Mouse (Mus musculus) CH12.LX (cell line): ENCODE data around the gene Dmrtc2. TPM values are rescaled to one million over a fixed set of nuclear protein-coding genes. Genes with fewer than 3 reads are reported as not detected.
"Not testable (repeated sequence)": the region's sequence is repeated elsewhere in the genome, so short reads cannot be mapped to it uniquely, and the experiment has no call there.

Source experiments
- DNase-seq: peaks from one replicate; pipeline ENCODE4 v3.0.0-alpha.2; 2013; ENCODE audit errors: extremely low read depth
- H3K27ac ChIP-seq: 2 replicates; pipeline ENCODE4 v1.5.1; 2012; ENCODE audit warnings: low read depth, mild to moderate bottlenecking, control low read depth, moderate library complexity; ENCODE audit not compliant: insufficient read depth
- H3K27me3 ChIP-seq: replicated peaks from 2 replicates; pipeline ENCODE3; 2012; ENCODE audit warnings: inconsistent platforms
- H3K36me3 ChIP-seq, 2 experiments: replicated peaks in 1 of 2; 2 replicates each; pipeline versions ENCODE3 to v1.6.1; 2012; ENCODE audit warnings: inconsistent platforms in 1 of 2, low read length in 1 of 2, mild to moderate bottlenecking in 1 of 2, mixed read lengths in 1 of 2, moderate library complexity in 1 of 2; ENCODE audit not compliant: control insufficient read depth in 1 of 2, insufficient read depth in 1 of 2
- H3K4me1 ChIP-seq, 2 experiments: 2 replicates each; pipeline ENCODE4 v1.6.1; 2012; ENCODE audit warnings: inconsistent platforms in 1 of 2, moderate library complexity in 1 of 2; ENCODE audit not compliant: insufficient read depth in 2 of 2, control insufficient read depth in 1 of 2
- H3K4me2 ChIP-seq: 2 replicates; pipeline ENCODE4 v1.6.1; 2012; ENCODE audit warnings: low read depth, mild to moderate bottlenecking, control low read depth; ENCODE audit not compliant: poor library complexity, insufficient read depth, severe bottlenecking
- H3K4me3 ChIP-seq, 3 experiments: fragments of 150-350 bp in 1 of 3; sonication (generic) in 1 of 3; replicated peaks in 1 of 3; 2 replicates each; pipeline versions ENCODE3 to v1.5.1; 2011 to 2012; ENCODE audit warnings: low read depth in 2 of 3, low read length in 2 of 3, mild to moderate bottlenecking in 2 of 3, moderate library complexity in 2 of 3, control low read depth in 1 of 3, improper control_type of control experiment in 1 of 3, inconsistent platforms in 1 of 3, mixed read lengths in 1 of 3; ENCODE audit not compliant: poor library complexity in 1 of 3
- H3K79me2 ChIP-seq: replicated peaks from 2 replicates; pipeline ENCODE4 v1.6.1; 2012; ENCODE audit warnings: mild to moderate bottlenecking, moderate library complexity; ENCODE audit not compliant: control insufficient read depth, poor library complexity, insufficient read depth, severe bottlenecking; ENCODE audit errors: extremely low read depth
- H3K9ac ChIP-seq: 2 replicates; pipeline ENCODE4 v1.6.1; 2012; ENCODE audit warnings: low read depth, mild to moderate bottlenecking, control low read depth, moderate library complexity; ENCODE audit not compliant: insufficient read depth
- H3K9me3 ChIP-seq: replicated peaks from 2 replicates; pipeline ENCODE3; 2012; ENCODE audit warnings: low read length, inconsistent platforms, mixed read lengths
- MAX ChIP-seq: IDR thresholded peaks from 2 replicates; pipeline ENCODE4 v1.6.1; 2011; ENCODE audit warnings: low read length, improper control_type of control experiment
- MAZ ChIP-seq: IDR thresholded peaks from 2 replicates; pipeline ENCODE4 v1.6.1; 2012; ENCODE audit warnings: low read depth, mild to moderate bottlenecking, inconsistent platforms, low read length, improper control_type of control experiment, moderate library complexity
- MYC ChIP-seq: IDR thresholded peaks from 2 replicates; pipeline ENCODE4 v1.6.1; 2011; ENCODE audit warnings: low read depth, mild to moderate bottlenecking, improper control_type of control experiment, low read length
- NRF1 ChIP-seq: IDR thresholded peaks from 2 replicates; pipeline ENCODE4 v1.6.1; 2014; ENCODE audit warnings: low read depth, mild to moderate bottlenecking, inconsistent platforms, low read length, improper control_type of control experiment, moderate library complexity
- PAX5 ChIP-seq: IDR thresholded peaks from 2 replicates; pipeline ENCODE4 v1.6.1; 2012; ENCODE audit warnings: low read length, inconsistent platforms, mixed read lengths
- POLR2A ChIP-seq: IDR thresholded peaks from 2 replicates; pipeline ENCODE4 v1.6.1; 2011; ENCODE audit warnings: low read depth, mild to moderate bottlenecking, improper control_type of control experiment, low read length
- TBP ChIP-seq: conservative IDR thresholded peaks from 2 replicates; pipeline ENCODE4 v1.6.1; 2011; ENCODE audit warnings: low read depth, low read length, improper control_type of control experiment
- UBTF ChIP-seq: IDR thresholded peaks from 2 replicates; pipeline ENCODE4 v1.6.1; 2012; ENCODE audit warnings: low read depth, mild to moderate bottlenecking, inconsistent platforms, low read length, improper control_type of control experiment, moderate library complexity
- ZNF384 ChIP-seq: IDR thresholded peaks from 2 replicates; pipeline ENCODE4 v1.6.1; 2012; ENCODE audit warnings: low read depth, low read length, improper control_type of control experiment, inconsistent platforms
- dilution Hi-C: fragments of 300-500 bp; cut with MboI; formaldehyde crosslinking; loops from 2 replicates; pipeline ENCODE4 v1.14.3; 2020; ENCODE audit warnings: low sequenced_read_pairs; ENCODE audit not compliant: extremely low pct_unique_long_range_greater_than_20kb, extremely low pct_ligation_motif_present
- in situ Hi-C: fragments of 300-500 bp; cut with MboI; formaldehyde crosslinking; loops from 3 replicates; pipeline ENCODE4 v1.14.3; 2019; ENCODE audit warnings: low sequenced_read_pairs, low pct_ligation_motif_present, low pct_unique_long_range_greater_than_20kb, mixed read lengths
- polyA plus RNA-seq: library from polyadenylated mRNA; unstranded; fragments of >175 nt; gene quantifications from 2 replicates; pipeline ENCODE4 v1.2.1, GENCODE M21; 2012; ENCODE audit warnings: low read depth; ENCODE audit not compliant: insufficient read length
- total RNA-seq, 2 experiments: library from RNA; depleted of rRNA; stranded (reverse); fragments of 300-350 nt in 1 of 2; fragments of >200 nt in 1 of 2; gene quantifications; 2 replicates each; pipeline ENCODE4 v1.2.3; 2012 to 2014

Gene Dmrtc2
- total and polyA plus RNA-seq, 3 experiments, result not detected

DNA sequence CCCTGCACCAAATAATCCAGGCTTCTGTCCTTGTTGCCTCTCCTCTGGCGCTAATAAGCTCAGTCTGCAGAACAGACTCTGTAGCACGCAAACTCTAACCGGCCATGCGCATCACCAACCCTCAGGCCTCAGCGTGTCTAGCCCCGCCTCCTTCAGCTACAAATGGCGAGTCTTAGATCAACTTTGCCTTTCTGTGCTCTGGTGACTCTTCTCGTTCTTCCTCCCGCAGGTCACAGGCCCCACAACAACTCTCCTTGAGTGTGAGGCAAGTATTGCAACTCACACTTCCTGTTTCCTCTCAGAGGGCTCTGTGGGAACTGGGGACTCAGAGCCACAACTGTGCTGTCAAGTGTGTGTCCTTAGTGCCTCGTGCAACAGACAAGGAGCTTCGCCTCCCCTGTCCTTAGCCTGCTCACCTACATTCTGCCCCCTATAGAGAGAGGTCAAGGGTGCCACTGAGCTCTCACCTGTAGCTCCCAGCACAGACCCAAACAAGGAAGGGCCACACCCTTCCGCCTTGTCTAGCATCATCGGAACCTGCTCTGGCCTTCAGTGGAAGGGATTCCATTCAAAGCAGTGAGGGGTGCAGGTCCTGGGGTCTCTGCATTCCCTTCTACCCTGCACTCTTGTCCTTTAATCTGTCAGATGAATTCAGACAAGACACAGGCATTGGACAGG, 31.0 kb upstream of the Dmrtc2 start:
- peak overlapping the region; percentile 47 for H3K9ac ChIP-seq
- peak; percentile 70 for DNase-seq
- H3K27me3 ChIP-seq, H3K36me3 ChIP-seq, H3K79me2 ChIP-seq, H3K4me3 ChIP-seq, H3K9me3 ChIP-seq, dilution Hi-C loops, in situ Hi-C loops: not testable (repeated sequence)
- peak overlapping the region; percentile 52; the same call in 1 of the 2 replicates for H3K4me2 ChIP-seq
- peaks cover 23 to 45% of the 10 kb centered on the region in 2 experiments for H3K4me1 ChIP-seq
- TF ChIP-seq NRF1 (peak; percentile 62), MAX (0 out of 2 replicates have a peak, but pooled peaks have one; percentile 17), POLR2A (peak; percentile 42)
- H3K27ac ChIP-seq, result peak overlapping the region; percentile 71

DNA sequence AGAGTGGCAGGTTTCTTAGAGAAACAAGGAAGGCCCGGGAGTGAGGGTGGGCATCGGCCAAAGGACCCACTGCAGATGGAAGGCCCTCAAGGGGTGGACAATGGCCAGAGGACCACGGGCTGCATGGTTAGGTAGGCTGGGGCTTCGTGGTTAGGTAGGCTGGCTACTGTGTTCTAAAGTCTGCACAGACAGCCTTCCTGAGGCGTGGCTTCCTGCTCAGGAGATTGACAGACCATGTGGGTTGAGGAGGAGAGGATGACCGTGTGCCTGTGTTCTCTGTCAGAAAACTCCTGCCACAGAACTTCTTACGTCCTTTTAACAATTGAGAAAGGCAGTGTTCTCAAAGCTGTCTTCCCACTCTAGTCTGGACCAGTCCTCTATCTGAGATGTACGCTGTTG, 30.4 kb upstream of the Dmrtc2 start:
- DNase-seq, result peak; percentile 35
- Histone ChIP-seq H3K79me2 (no peaks in the 10 kb centered on the region), H3K9ac (no peak overlapping the region), H3K4me3 (no peak overlapping the region), H3K36me3 (peaks cover 0 to 2% of the 10 kb centered on the region in 2 experiments), H3K4me1 (peaks cover 23 to 45% of the 10 kb centered on the region in 2 experiments), H3K4me2 (no peak overlapping the region), H3K27ac (peak overlapping the region; percentile 71), H3K27me3 (no peaks in the 10 kb centered on the region), H3K9me3 (no peaks in the 10 kb centered on the region)
- dilution Hi-C loops, result no loop called here
- in situ Hi-C loops, result no loop called here
- TF ChIP-seq MYC (peak; percentile 35; the same call in 1 of the 2 replicates), UBTF (no peak), MAZ (no peak), MAX (no peak), PAX5 (no peak)
- TF ChIP-seq, all 38 proteins: peak for 1

DNA sequence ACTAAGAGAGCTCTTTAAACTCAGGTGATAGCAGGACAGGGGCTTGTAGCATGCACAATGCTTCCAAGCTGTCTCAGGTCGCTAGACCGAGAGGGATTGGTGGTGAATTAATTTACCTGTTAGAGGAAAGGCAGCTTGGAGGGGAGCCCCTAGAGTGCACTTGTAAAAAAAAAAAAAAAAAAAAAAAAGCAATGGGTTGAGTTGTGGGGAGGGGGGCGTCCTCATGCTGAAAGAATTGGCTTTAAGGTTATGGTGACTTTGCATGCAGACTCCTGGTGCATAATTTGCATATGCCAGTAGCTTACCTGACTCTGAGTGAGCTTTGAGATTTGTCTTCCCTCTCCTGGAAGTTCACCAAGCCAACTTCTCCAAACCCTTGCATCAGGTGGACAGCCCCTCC, 29.5 kb upstream of the Dmrtc2 start:
- no peak overlapping the region for H3K9ac ChIP-seq
- TF ChIP-seq ZNF384, result peak; percentile 65
- TF ChIP-seq TBP, result peak; percentile 82
- peak; percentile 40; the same call in 1 of the 2 replicates for TF ChIP-seq POLR2A
- TF ChIP-seq MAX, result no peak
- TF ChIP-seq, all 38 proteins: peak for 3
- H3K9me3 ChIP-seq, result no peaks in the 10 kb centered on the region
- H3K4me3 ChIP-seq, result no peak overlapping the region
- in situ Hi-C loops, result no loop called here
- H3K36me3 ChIP-seq, result no peaks in the 10 kb centered on the region
- H3K79me2 ChIP-seq, result no peaks in the 10 kb centered on the region
- no peak for DNase-seq
- peaks cover 23 to 52% of the 10 kb centered on the region in 2 experiments for H3K4me1 ChIP-seq
- H3K4me2 ChIP-seq, result no peak overlapping the region
- no peak overlapping the region for H3K27ac ChIP-seq
- no peaks in the 10 kb centered on the region for H3K27me3 ChIP-seq
- dilution Hi-C loops, result no loop called here
